Mouse (Mus musculus) limb, embryonic 13.5 days (tissue): ENCODE data around the gene Ptprh. TPM values are rescaled to one million over a fixed set of nuclear protein-coding genes. Genes with fewer than 3 reads are reported as not detected.
"Not testable (repeated sequence)": the region's sequence is repeated elsewhere in the genome, so short reads cannot be mapped to it uniquely, and the experiment has no call there.

ENCODE experiments used
- ATAC-seq: fragments of 200-750 bp; cut with Nextera tagmentation; 2 replicates; pipeline ENCODE4 v1.8.0; 2017; ENCODE audit warnings: low read depth, moderate number of reproducible peaks, moderate TSS enrichment; ENCODE audit not compliant: low FRiP score
- H3K27ac ChIP-seq: fragments of 300-500 bp; sonication (generic); 2 replicates; pipeline ENCODE4 v1.5.1; 2015; ENCODE audit warnings: inconsistent platforms, mild to moderate bottlenecking, moderate library complexity
- H3K27me3 ChIP-seq: fragments of 300-500 bp; sonication (generic); 2 replicates; pipeline ENCODE4 v1.6.1; 2015; ENCODE audit warnings: mild to moderate bottlenecking, inconsistent platforms
- H3K36me3 ChIP-seq: fragments of 300-500 bp; sonication (generic); 2 replicates; pipeline ENCODE4 v1.6.1; 2015; ENCODE audit warnings: inconsistent platforms, mild to moderate bottlenecking, moderate library complexity
- H3K4me1 ChIP-seq: fragments of 300-500 bp; sonication (generic); 2 replicates; pipeline ENCODE4 v1.6.1; 2015; ENCODE audit warnings: inconsistent platforms
- H3K4me2 ChIP-seq: fragments of 300-500 bp; sonication (generic); replicated peaks from 2 replicates; pipeline ENCODE4 v1.6.1; 2015; ENCODE audit warnings: inconsistent platforms, mild to moderate bottlenecking, moderate library complexity
- H3K4me3 ChIP-seq: fragments of 300-500 bp; sonication (generic); 2 replicates; pipeline ENCODE4 v1.5.1; 2015; ENCODE audit warnings: moderate library complexity, mild to moderate bottlenecking, inconsistent platforms
- H3K9ac ChIP-seq: fragments of 300-500 bp; sonication (generic); 2 replicates; pipeline ENCODE4 v1.6.1; 2015; ENCODE audit warnings: mild to moderate bottlenecking, inconsistent platforms
- H3K9me3 ChIP-seq: fragments of 300-500 bp; sonication (generic); 2 replicates; pipeline ENCODE4 v1.6.1; 2016; ENCODE audit warnings: inconsistent platforms
- WGBS: fragments of 180-500 bp; shearing (Covaris S2); methylation state at CpG from one replicate; pipeline ENCODE4 v1.1.7; 2015; 5-methylcytosine and 5-hydroxymethylcytosine counted together
- polyA plus RNA-seq: library from polyadenylated mRNA; unstranded; fragments of >200 nt; fragmentation: Nextera tagmentation; extraction: Ambion mirVana; gene quantifications from 2 replicates; pipeline ENCODE4 v1.2.1, GENCODE M21; 2015

The Ptprh gene
- polyA plus RNA-seq, 1 experiment from 2014 or later: not detected

DNA sequence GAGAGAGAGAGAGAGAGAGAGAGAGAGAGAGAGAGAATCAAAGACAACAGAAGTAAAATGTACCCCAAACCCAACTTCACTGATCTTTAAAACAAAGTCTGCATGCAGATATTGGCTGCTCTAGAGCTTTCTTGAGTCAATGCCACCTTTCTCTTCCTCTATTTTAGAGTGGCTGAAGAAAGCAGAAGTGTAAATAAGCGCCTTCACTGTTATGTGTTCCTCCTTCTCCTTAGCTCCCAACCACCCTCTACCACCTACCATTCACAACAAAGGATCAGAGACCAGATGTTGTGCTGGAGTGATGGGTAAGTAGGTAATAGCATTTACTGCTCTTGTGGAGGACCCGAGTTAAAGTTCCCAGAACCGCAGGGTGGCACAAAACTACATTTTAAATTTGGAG, 22.4 kb downstream of the Ptprh start:
- not testable (repeated sequence) for ATAC-seq, H3K4me3 ChIP-seq, H3K27ac ChIP-seq, H3K4me1 ChIP-seq, H3K4me2 ChIP-seq, H3K27me3 ChIP-seq, H3K36me3 ChIP-seq, H3K9me3 ChIP-seq, H3K9ac ChIP-seq
- 89% methylated on average over 3 of the region's 3 CpGs for WGBS

DNA sequence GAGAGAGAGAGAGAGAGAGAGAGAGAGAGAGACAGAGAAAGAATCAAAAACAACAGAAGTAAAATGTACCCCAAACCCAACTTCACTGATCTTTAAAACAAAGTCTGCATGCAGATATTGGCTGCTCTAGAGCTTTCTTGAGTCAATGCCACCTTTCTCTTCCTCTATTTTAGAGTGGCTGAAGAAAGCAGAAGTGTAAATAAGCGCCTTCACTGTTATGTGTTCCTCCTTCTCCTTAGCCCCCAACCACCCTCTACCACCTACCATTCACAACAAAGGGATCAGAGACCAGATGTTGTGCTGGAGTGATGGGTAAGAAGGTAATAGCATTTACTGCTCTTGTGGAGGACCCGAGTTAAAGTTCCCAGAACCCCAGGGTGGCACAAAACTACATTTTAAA, 31.5 kb downstream of the Ptprh start:
- not testable (repeated sequence) for H3K4me1 ChIP-seq, ATAC-seq, H3K9me3 ChIP-seq, H3K27ac ChIP-seq, H3K9ac ChIP-seq, H3K4me2 ChIP-seq, H3K27me3 ChIP-seq, H3K36me3 ChIP-seq, H3K4me3 ChIP-seq
- WGBS: 67% methylated on average over 2 of the region's 2 CpGs

DNA sequence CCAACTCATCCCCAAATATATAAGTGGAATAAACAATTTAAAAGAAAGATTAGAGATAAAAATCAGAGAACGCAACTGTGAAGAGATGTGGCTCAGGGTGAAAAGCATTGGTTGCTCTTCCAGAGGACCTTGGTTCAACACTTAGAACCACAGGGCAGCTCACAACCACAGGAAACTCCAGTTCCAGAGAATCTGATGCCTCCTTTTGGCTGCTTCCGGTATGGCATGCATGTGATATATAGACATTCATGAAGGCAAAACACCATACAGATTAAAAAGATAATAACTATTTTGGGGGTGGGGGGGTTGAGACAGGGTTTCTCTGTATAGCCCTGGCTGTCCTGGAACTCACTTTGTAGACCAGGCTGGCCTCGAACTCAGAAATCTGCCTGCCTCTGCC, 41.2 kb downstream of the Ptprh start:
- no peak overlapping the region for H3K4me3 ChIP-seq
- H3K4me2 ChIP-seq: no peak overlapping the region
- H3K9ac ChIP-seq: no peak overlapping the region
- WGBS: 93% methylated on average over 3 of the region's 3 CpGs
- no peaks in the 10 kb centered on the region for H3K4me1 ChIP-seq
- H3K27me3 ChIP-seq: no peaks in the 10 kb centered on the region
- H3K9me3 ChIP-seq: no peaks in the 10 kb centered on the region
- no peak overlapping the region for H3K27ac ChIP-seq
- ATAC-seq: no peak
- H3K36me3 ChIP-seq: no peaks in the 10 kb centered on the region

DNA sequence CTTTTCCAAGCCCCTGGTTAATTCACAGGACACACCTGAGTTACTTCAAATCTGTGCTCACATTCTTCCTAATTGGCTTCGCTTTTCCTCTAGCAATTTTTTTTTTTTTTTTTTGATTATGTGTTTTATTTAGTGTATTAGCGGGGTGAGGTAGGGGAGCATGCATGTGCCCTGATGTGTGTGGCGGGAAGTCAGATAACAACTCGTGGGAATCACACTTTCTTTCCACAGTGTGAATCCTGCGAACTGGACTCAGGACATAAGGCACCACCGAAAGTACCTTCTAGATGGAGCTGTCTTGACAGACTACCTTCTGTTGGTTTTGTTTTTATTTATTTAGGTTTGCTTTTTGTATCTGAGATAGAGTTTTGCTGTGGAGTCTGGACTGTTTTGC, 46.7 kb downstream of the Ptprh start:
- 69% methylated on average over 6 of the region's 6 CpGs for WGBS
- Histone ChIP-seq H3K27ac (no peak overlapping the region), H3K4me2 (no peak overlapping the region; the same call in 1 of the 2 replicates), H3K36me3 (no peaks in the 10 kb centered on the region), H3K4me3 (no peak overlapping the region), H3K27me3 (no peaks in the 10 kb centered on the region), H3K4me1 (no peaks in the 10 kb centered on the region), H3K9ac (no peak overlapping the region), H3K9me3 (no peaks in the 10 kb centered on the region)
- ATAC-seq: no peak

DNA sequence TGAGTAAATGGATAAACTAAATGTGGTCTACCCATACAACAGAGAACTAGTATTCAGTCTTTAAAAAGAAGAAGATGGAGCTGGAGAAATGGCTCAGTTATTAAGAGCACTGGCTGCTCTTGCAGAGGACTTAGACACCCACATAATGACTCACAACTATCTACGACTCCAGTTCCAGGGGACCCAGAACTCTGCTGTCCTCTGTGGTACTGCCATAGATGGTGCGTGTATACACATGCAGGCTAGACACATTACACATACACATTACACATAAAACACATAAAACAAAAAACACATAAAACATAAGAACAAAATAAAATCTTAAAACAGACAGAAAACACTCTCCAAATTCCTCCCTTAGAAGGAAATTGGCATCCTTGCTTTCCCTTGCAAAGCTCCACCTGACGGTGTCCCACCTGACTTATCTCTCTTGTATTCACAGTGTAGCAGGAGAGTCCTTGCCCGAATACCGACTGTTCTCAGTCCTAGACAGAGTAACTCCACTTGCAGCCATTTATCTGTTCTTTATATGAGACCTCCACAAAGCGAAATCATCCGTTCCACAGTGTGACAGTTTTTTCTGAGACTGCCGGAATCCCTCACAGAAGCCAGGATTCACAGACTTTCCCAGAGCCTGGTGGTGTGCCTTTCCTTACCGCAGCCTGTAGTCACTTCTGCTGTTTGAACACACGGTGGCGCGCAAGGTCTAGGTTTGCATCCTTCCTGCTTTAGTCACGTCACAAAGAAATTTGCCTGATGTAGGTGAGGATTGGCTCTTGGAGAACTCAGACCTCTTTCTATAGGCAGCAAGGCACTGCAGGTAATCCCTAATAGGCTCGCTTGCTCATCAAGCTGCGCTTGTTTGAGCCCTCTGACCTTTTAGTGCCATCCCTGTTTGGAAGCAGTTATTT, 47.3 kb downstream of the Ptprh start:
- Histone ChIP-seq H3K27ac (no peak overlapping the region), H3K4me3 (no peak overlapping the region), H3K4me1 (no peaks in the 10 kb centered on the region), H3K9me3 (no peaks in the 10 kb centered on the region), H3K9ac (no peak overlapping the region), H3K36me3 (no peaks in the 10 kb centered on the region), H3K4me2 (no peak overlapping the region; the same call in 1 of the 2 replicates), H3K27me3 (no peaks in the 10 kb centered on the region)
- ATAC-seq: peak; percentile 89
- WGBS: 23% methylated on average over 15 of the region's 15 CpGs

DNA sequence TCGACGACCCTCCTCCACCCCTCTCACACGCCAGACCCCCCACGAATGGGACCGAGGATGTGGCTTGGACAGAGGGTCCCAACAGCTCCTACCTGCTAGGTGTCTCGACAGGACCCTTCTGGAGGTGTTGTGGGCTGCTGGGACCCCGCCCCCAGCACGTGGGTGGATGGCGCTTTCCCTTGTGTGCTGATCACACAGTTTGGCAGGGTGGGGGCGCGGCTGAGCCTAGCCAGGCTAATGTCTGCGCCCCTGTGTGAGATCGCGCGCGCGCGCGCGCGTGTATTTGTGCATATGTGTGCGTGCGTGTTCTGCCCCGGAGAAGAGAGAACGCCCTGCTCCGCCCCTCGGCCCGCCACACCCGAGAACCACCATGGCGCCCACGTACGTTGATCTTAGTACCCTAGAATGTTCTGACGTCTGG, 56.6 kb downstream of the Ptprh start, which contains the start of gene Syt5:
Gene Syt5 (minus strand): TSS at position 321 of the 421 bp plus-strand sequence.
- ATAC-seq: peak; percentile 45
- H3K4me3 ChIP-seq: peak within 1 kb of the TSS; percentile 42
- H3K36me3 ChIP-seq: no peaks in the 10 kb centered on the region
- H3K9me3 ChIP-seq: no peaks in the 10 kb centered on the region
- no peak within 1 kb of the TSS for H3K27ac ChIP-seq
- peaks cover 19% of the 10 kb centered on the region for H3K27me3 ChIP-seq
- H3K4me1 ChIP-seq: peaks cover 14% of the 10 kb centered on the region
- peak within 1 kb of the TSS; percentile 56 for H3K9ac ChIP-seq
- 11% methylated on average over 33 of the region's 33 CpGs for WGBS
- peak within 1 kb of the TSS; percentile 79 for H3K4me2 ChIP-seq

DNA sequence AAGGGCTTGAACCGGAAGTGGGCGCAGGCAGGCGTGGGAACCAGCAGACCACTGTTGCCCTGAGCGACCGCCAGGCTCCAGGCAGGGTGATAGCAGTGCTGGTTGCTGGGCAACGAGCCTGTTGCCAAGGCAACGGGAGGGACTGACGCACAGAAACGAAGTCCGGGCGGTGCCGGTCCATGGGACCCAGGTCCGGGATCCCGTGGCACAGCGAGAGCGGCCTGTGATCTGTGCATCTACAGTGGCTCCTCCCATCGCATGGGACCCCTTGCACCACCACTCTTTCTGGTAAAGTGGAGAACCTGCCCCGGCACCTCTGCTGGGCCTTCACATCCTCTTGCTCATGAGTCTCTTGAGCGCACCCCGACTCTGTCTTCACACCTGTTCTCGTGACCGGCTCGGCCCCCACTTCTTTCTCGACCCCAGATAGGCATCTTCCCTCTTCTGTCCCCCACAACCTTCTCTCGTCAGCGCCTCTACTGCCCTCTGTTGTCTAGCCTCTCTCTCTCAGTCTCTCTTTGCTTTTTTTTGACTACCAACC, 57.2 kb downstream of the Ptprh start:
- Histone ChIP-seq H3K4me2 (peak overlapping the region; percentile 79), H3K27ac (no peak overlapping the region), H3K4me3 (peak overlapping the region; percentile 42), H3K9me3 (no peaks in the 10 kb centered on the region), H3K27me3 (peaks cover 19% of the 10 kb centered on the region), H3K4me1 (peaks cover 14% of the 10 kb centered on the region), H3K9ac (0 out of 2 replicates have a peak overlapping the region, but pooled peaks have one; percentile 40), H3K36me3 (no peaks in the 10 kb centered on the region)
- 3% methylated on average over 26 of the region's 26 CpGs for WGBS
- peak; percentile 46 for ATAC-seq

DNA sequence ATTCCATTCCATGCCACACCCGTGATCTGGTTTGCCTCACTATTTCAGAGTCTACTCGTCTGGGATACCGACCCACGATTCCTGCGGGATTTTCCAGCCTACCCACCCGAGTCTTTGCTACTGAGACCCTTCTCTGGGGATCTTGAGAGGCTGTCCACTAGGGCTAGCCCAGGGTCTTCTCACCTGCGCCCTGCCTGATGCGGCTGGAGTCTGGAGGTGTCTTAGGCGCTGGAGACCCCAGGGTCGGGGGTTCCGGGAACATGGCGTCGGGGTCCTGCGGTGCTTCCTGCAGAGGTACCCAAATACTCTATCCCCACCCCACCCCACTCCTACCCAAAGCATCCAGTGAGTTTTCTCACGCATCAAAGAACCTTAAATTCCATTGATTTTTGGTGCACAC, 57.8 kb downstream of the Ptprh start:
- no peaks in the 10 kb centered on the region for H3K9me3 ChIP-seq
- H3K9ac ChIP-seq: no peak overlapping the region
- H3K27me3 ChIP-seq: peaks cover 19% of the 10 kb centered on the region
- H3K27ac ChIP-seq: no peak overlapping the region
- WGBS: 78% methylated on average over 15 of the region's 15 CpGs
- peaks cover 14% of the 10 kb centered on the region for H3K4me1 ChIP-seq
- peak overlapping the region; percentile 79 for H3K4me2 ChIP-seq
- H3K4me3 ChIP-seq: no peak overlapping the region
- H3K36me3 ChIP-seq: no peaks in the 10 kb centered on the region
- ATAC-seq: no peak

DNA sequence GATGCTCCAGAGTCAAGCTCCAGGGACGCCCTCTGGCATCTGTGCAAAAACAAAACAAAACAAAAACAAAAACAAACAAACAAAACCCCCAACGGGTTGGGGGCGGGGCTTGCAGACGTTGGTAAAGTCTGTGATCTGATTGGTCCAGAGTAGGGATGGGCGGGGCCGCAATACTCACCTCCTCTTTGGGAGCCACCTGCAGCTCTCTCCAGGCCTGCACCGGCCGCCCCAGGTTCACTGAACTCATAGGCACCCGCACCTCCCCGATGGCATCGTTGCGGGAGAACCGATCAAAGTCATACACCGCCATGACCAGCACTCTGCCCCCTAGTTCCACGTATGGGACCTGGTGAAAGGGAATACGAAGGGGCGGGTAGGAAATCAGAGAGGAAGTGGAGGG, 61.8 kb downstream of the Ptprh start:
- no peak overlapping the region for H3K4me2 ChIP-seq
- H3K27me3 ChIP-seq: peaks cover 9% of the 10 kb centered on the region
- no peak overlapping the region for H3K9ac ChIP-seq
- no peak overlapping the region for H3K27ac ChIP-seq
- no peaks in the 10 kb centered on the region for H3K36me3 ChIP-seq
- 33% methylated on average over 17 of the region's 17 CpGs for WGBS
- ATAC-seq: peak; percentile 60; the same call in 1 of the 2 replicates
- H3K4me1 ChIP-seq: peaks cover 9% of the 10 kb centered on the region
- H3K4me3 ChIP-seq: no peak overlapping the region
- no peaks in the 10 kb centered on the region for H3K9me3 ChIP-seq

DNA sequence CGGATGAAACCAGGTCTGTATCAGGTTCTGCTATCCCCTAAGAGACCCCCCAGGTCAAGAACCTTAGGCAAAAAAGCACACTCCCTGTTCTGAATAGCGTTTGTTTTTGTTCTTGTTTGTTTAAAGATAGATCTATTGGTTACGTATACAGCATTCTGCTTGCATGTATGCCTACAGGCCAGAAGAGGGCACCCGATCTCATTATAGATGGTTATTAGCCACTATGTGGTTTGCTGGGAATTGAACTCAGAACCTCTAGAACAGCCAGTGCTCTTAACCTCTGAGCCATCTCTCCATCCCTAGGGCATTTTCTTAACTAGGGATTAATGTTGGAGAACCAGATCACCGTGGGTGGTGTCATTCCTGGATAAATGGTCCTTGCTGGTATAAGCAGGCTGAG, 62.5 kb downstream of the Ptprh start:
- ATAC-seq: no peak
- H3K27me3 ChIP-seq: peaks cover 5% of the 10 kb centered on the region; the same call in 1 of the 2 replicates
- no peak overlapping the region for H3K27ac ChIP-seq
- H3K9me3 ChIP-seq: no peaks in the 10 kb centered on the region
- no peak overlapping the region for H3K4me3 ChIP-seq
- 71% methylated on average over 5 of the region's 5 CpGs for WGBS
- peaks cover 3% of the 10 kb centered on the region for H3K4me1 ChIP-seq
- H3K9ac ChIP-seq: no peak overlapping the region
- no peaks in the 10 kb centered on the region for H3K36me3 ChIP-seq
- no peak overlapping the region for H3K4me2 ChIP-seq

DNA sequence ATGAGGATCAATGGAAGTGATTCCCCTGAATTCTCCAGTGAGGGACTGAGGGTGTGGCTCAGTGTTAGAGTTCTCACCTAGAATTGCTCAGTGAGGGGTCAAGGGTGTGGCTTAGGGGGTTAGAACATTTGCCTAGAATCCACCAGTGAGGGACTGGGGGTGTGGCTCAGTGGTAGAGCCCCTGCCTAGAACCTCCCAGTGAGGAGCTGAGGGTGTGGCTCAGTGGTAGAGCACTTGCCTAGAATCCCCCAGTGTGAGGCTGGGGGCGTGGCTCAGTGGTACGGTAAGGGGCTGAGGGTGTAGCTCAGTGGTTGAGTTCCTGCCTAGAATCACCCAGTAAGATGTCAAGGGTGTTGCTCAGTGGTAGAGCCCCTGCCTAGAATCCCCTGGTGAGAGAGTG, 64.8 kb downstream of the Ptprh start:
- 73% methylated on average over 2 of the region's 2 CpGs for WGBS
- H3K4me1 ChIP-seq: no peaks in the 10 kb centered on the region
- H3K27me3 ChIP-seq: no peaks in the 10 kb centered on the region
- no peak for ATAC-seq
- no peak overlapping the region for H3K4me3 ChIP-seq
- H3K36me3 ChIP-seq: no peaks in the 10 kb centered on the region
- H3K9ac ChIP-seq: no peak overlapping the region
- no peak overlapping the region for H3K27ac ChIP-seq
- no peaks in the 10 kb centered on the region for H3K9me3 ChIP-seq
- H3K4me2 ChIP-seq: no peak overlapping the region

DNA sequence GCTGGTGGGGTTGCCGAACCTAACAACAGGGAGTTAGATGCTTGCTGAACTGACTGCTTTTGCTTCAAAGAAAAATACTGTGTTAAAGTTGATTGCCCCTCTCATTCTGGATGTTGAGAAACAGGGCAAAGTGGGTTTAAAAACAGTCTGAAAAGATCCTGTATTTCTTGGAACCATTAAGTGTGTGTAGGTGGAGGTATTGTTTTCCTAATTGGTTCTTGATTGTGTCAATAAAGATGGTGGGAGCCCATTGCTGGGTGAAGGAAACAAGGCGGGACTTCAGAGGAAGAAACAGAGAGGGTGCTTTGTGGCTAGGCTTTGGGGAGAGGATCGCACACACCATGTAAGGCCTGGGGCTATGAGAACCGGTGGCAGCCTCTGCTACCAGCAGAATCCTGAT, 66.7 kb downstream of the Ptprh start:
- peaks cover 4% of the 10 kb centered on the region; the same call in 1 of the 2 replicates for H3K4me1 ChIP-seq
- no peaks in the 10 kb centered on the region for H3K9me3 ChIP-seq
- H3K4me2 ChIP-seq: no peak overlapping the region
- H3K27me3 ChIP-seq: no peaks in the 10 kb centered on the region
- ATAC-seq: no peak
- WGBS: 46% methylated on average over 4 of the region's 4 CpGs
- H3K27ac ChIP-seq: no peak overlapping the region; the same call in 1 of the 2 replicates
- H3K36me3 ChIP-seq: no peaks in the 10 kb centered on the region
- no peak overlapping the region for H3K4me3 ChIP-seq
- no peak overlapping the region for H3K9ac ChIP-seq
